Mouse (Mus musculus) ES-CJ7 (cell line): ENCODE measurements around the gene Rnf24.

Source experiments
- DNase-seq: peaks from one replicate; pipeline ENCODE4 v3.0.0; 2011; ENCODE audit warnings: low read depth, low spot score

The Rnf24 gene

DNA sequence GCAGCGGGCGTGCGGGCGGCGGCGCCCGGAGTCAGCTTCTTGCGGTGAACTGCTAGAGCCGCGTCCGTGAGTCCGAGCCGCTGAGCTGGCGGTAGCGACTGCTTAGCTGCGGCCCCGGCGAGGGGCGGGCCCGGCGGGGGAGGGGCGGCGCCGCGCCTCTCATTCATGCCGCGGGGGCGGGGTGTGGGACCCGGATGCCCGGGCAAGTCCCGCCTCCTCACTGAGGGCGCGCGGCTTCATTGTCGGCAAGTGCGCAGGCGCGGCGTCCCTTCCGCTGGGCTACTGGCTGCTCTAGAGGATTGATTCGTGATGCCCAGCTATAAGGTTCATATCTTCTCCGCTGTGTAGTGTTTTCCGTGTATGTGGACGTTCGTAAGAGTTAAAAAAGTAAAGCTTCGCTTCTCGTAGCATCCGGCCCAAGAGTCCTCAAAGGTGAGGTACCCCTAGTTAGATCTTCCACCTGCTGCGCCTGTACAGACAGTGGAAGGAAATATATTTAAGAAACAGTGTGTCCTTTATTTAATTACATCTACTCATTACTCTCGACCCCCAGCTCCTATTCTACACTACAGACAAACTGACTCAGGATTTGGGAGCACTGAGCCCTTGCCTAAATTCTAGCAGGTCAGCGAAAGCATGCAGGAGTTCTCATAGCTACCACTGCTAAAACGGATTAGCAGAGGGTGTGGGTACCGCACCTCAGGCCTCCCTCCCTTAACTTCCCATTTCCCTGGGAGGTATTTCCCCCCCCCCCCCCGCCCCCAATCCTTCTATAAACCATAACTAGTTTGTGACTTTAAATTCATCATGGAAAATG, at the start of gene Rnf24:
TSS of gene Rnf24 (minus strand) at position 146 of the 817 bp plus-strand sequence.
- peak; percentile 94 for DNase-seq

GRCm38 (mm10) chr2:131401794-131402495, 49.3 kb upstream of the Rnf24 start:
- no peak for DNase-seq

GRCm38 (mm10) chr2:131400846-131401245, 48.2 kb upstream of the Rnf24 start:
- DNase-seq: no peak

DNA sequence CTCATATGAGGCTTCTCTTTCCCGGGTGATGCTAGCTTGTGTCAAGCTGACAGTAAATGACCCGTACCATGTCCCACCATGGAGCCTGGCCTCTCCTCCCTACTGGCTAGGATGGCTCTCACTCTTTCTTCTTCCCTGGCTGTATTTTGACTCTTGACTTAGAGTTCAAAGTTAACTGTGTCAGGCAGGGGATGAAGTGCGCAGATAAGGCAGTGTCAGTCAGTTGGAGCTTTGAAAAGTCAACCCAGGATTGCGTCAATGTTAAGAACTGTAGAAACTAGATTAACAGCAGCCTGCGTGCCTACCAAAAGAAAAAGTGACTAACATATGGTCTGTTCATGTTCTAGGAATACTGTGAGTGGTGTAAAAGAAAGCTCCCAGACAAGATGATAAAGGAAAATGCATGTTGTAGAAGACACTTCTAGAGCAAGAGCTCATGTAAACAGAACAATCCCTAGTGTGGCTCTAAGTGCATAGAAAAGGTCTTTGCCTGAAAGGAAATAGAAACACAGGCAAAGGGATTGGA, 44.7 kb upstream of the Rnf24 start:
- DNase-seq: no peak

DNA sequence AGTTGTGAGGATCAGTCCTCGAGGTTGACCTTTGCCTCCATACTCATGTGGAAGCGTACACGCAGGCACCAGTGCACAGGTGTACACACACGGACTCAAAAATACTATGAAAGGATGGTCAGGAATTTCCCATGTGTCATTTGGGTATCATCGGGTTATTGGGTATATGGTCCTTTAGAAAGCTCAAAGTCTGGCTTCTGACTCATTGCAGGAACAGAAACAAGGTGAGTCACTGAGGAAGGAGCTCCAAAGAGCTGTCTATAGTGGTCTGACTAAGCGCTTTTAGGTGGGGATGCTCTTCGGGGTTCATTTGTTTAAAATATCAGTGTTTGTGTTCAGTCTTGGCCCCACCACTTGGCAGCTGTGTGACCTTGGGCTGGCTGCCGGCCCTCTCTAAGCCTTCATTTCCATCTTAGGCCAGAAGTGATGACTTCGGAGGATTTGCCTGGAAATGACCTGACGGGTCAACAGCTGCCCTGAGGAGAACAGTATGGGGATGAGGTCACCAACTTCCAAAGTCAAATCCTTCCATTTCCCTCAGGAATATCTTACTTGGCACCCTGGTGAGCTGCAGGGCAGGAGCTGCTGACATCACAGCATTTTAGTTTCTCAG, 33.8 kb upstream of the Rnf24 start:
- DNase-seq: no peak

DNA sequence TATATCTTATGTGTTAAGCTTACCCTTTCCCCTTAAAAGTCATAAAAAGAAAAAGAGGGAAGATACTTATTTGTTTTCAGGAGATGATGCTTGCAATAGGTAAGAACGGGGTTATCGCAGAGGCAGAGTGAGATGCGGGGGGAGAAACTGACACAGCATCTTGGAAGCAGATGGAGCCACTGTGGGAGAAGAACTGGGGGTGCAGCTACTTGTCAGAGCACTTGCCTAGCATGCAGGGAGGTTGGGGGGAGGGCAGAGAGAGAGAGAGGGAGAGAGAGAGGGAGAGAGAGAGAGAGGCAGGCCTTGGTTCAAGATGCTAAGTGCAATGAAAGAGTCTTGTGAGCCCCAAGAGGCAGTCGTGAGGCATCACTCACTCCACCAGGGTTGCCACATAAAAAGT, 32.5 kb upstream of the Rnf24 start:
- DNase-seq: no peak

- DNase-seq: no peak
These were observed 26.8 kb upstream of the Rnf24 start for GRCm38 (mm10) chr2:131379541-131379940.

GRCm38 (mm10) chr2:131378872-131379271, 26.2 kb upstream of the Rnf24 start:
- DNase-seq: no peak

DNA sequence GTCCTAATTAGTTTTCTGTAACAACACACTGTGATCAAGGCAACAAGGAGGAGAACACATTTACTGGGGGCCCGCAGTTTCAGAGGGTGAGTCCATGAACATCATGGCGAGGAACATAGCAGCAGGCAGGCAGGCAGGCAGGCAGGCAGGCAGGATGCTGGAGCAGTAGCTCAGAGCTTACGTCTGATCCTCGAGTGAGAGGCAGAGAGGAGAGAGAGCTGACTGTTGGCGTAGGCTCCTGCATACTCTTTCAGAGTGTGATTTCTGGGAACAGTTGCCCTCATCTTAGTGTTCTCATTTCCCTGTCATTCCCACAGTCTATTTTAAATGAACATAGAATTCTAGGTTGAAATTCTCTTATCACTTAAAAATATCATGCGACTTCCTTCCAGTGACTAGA, 24.4 kb upstream of the Rnf24 start:
- DNase-seq: no peak

DNA sequence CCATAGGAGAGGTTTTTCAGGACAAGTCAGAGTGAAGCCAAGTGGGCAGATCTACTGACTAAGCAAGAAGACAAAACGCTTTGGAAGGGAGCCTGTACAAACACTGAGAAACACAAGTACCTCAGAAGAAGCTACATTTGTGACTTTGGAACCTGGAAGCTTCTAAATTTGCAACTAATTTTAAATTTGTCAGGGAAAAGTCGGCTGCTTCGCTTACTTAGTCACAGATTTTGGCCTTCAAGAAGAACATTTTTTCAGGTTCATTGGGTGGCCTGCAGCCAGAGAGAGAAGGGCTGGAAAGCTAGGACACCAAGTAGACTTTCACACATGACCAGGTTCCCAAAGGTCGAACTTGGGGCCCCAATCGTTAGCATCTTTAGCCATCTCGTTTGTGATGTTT, 21.0 kb upstream of the Rnf24 start:
- no peak for DNase-seq

DNA sequence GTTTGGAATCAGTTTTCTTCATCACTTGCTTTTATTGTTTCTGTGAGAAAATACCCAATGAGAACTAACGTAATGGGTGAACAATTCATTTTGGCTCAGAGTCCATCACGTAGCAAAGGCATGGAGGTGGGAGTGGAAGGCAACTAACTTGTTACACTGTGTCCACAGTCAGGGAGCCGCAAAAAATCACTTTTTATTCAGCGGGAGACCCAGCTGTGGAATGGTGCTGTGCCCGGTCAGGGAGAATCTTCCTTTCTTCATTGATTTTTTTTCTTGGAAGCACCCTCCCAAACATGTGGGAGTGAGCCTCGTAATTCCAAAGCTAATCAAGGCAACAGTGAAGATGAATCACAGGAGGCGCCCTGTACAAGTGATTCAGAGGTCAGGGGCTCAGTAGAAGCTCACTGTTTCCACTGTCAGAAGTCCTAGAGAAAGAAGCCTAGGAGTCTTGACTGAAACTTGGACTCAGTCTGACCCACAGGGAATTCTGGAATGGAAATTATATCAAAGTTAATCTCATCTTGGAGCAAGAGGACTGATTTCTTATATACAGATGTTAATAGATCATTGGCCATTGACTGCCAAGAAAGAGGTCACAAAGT, 19.7 kb upstream of the Rnf24 start:
- no peak for DNase-seq

- no peak for DNase-seq
These were observed 19.1 kb upstream of the Rnf24 start for GRCm38 (mm10) chr2:131371811-131372210.

- no peak for DNase-seq
These were observed 18.1 kb upstream of the Rnf24 start for GRCm38 (mm10) chr2:131370828-131371227.

DNA sequence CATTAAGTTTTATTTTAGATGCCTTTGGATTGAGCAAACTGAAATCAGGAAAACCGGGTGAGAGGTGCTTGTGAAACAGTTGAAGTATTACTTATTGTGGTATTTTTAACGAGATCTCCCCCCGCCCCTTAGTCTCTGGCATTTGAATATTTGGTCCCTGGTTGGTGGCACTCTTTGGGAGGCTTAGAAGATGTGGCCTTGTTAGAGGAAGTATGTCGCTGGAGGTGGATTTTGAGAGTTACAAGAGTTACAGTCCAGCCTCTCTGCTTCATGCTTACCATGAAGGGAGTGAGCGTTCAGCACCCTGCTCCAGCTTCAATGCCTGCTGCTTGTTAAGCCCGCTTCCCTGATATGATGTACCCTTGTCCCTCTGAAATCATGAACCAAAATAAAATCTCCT, 12.0 kb upstream of the Rnf24 start:
- no peak for DNase-seq

GRCm38 (mm10) chr2:131358481-131358880, 5.8 kb upstream of the Rnf24 start:
- no peak for DNase-seq

DNA sequence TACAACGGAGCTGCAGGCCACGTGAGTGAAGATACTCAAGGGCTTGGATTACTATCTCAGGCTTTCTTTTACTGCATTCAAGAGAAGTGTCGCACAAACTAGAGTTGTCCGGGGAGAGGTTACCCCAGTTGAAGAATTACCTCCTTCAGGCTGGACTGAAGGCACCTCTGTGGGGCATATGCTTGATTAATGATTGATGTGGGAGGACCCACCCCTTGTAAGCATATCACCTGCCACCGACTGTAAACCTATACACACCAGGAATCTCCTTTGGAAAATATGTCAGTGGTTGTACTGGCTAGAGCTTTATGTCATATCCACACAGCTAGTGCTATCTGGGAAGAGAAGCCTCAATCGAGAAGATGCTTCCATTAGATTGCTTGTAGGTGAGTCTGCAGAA, 1.4 kb upstream of the Rnf24 start:
- DNase-seq: no peak

DNA sequence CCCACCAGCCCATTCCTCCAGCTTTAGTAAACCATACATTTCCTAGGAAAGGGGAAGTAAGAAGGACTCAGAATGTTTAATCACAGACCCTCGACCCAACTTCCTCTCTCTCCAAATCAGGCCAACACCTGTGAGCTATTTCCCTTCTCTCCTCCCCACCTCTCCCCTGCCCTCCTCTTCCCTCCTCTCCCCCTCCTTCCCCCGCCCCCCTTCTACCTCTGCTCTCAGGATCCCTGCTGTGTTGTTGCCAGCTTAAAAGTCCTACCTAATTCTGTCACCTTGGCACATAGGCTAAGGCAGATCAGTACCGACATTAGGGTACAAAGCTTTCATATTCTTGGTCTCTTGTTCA, 848 bp upstream of the Rnf24 start:
- peak; percentile 11 for DNase-seq

GRCm38 (mm10) chr2:131351968-131352746, 535 bp downstream of the Rnf24 start:
- DNase-seq: peak; percentile 23

DNA sequence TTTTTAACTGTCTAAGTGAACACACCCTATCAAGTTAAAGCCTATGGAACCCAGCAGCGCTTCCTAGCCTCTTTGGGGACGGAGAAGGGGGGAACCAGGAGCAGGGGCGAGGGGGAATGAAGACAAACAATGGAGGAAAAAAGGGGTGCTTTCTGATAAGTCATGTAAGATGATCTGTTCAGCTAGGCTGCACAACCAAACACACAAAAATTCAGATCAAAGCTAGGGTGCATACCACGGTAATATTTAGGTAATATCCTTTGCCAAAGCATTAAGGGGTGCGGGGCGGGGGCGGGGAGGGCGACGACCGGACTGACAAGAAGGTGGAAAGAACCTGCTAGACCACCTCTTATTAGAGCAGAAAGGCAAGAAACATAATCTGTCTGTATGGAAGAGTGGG, 1.2 kb downstream of the Rnf24 start:
- DNase-seq: peak; percentile 12

- DNase-seq: no peak
These were observed 2.4 kb downstream of the Rnf24 start for GRCm38 (mm10) chr2:131350301-131350700.

DNA sequence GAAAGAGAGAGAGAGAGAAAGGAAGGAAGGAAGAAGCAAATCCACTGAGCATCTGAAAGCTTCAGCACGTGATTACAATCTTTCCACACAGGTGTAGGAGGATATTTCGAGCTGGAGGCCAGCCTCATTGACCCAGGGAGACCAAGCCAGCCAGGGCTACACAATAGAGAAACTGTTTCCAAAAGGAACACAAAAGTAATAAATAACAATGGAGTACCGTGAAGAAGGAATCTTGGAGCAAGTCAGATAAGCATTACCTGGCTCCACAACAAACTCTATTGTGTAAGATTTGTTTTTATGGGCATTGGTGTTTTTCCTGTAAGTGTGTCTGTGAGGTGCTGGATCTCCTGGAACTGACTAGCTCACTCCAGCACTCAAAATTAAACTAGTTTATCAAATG, 7.1 kb downstream of the Rnf24 start:
- DNase-seq: no peak
